Mouse (Mus musculus) midbrain, embryonic 16.5 days (tissue): ENCODE measurements at regions not wholly inside any gene's neighbourhood (a gene's known extent, or its start where the extent isn't known, plus 50 kb on each side); places are given as distances from the start of the nearest gene placed in this dataset.
"Not testable (repeated sequence)": the region's sequence is repeated elsewhere in the genome, so short reads cannot be mapped to it uniquely, and the experiment has no call there.

ENCODE experiments used
- ATAC-seq: fragments of 200-750 bp; cut with Nextera tagmentation; 2 replicates; pipeline ENCODE4 v1.8.0; 2017; ENCODE audit warnings: moderate TSS enrichment
- H3K27ac ChIP-seq: fragments of 300-500 bp; sonication (generic); 2 replicates; pipeline ENCODE4 v1.5.1; 2014; ENCODE audit warnings: mild to moderate bottlenecking, low read length, mixed read lengths
- H3K27me3 ChIP-seq: fragments of 300-500 bp; sonication (generic); 2 replicates; pipeline ENCODE4 v1.6.1; 2014; ENCODE audit warnings: low read depth, low read length, mixed read lengths; ENCODE audit not compliant: control insufficient read depth, insufficient read depth
- H3K36me3 ChIP-seq: fragments of 300-500 bp; sonication (generic); 2 replicates; pipeline ENCODE4 v1.6.1; 2014; ENCODE audit warnings: mild to moderate bottlenecking, low read length, moderate library complexity, mixed read lengths; ENCODE audit not compliant: control insufficient read depth, insufficient read depth
- H3K4me1 ChIP-seq: fragments of 300-500 bp; sonication (generic); 2 replicates; pipeline ENCODE4 v1.6.1; 2014; ENCODE audit warnings: mild to moderate bottlenecking, low read length, mixed read lengths; ENCODE audit not compliant: control insufficient read depth, insufficient read depth
- H3K4me2 ChIP-seq: fragments of 300-500 bp; sonication (generic); 2 replicates; pipeline ENCODE4 v1.6.1; 2014; ENCODE audit warnings: mild to moderate bottlenecking, low read length, mixed read lengths
- H3K4me3 ChIP-seq: fragments of 300-500 bp; sonication (generic); 2 replicates; pipeline ENCODE4 v1.5.1; 2014; ENCODE audit warnings: low read depth, mild to moderate bottlenecking, low read length, moderate library complexity, mixed read lengths
- H3K9ac ChIP-seq: fragments of 300-500 bp; sonication (generic); 2 replicates; pipeline ENCODE4 v1.6.1; 2014; ENCODE audit warnings: low read depth, low read length, mixed read lengths
- H3K9me3 ChIP-seq: fragments of 300-500 bp; sonication (generic); replicated peaks from 2 replicates; pipeline ENCODE4 v1.6.1; 2014; ENCODE audit warnings: mild to moderate bottlenecking, low read length, mixed read lengths; ENCODE audit not compliant: control insufficient read depth, poor library complexity, severe bottlenecking
- WGBS: fragments of 180-500 bp; shearing (Covaris S2); extraction: QIAGEN DNeasy Blood & Tissue Kit; methylation state at CpG from one replicate; pipeline ENCODE4 v1.1.7; 2014; 5-methylcytosine and 5-hydroxymethylcytosine counted together

GRCm38 (mm10) chr13:44493884-44494283 is 235.4 kb upstream of the Jarid2 start:
- Histone ChIP-seq H3K4me1 (no peaks in the 10 kb centered on the region; the same call in 1 of the 2 replicates), H3K27ac (no peak overlapping the region), H3K36me3 (no peaks in the 10 kb centered on the region), H3K9me3 (no peaks in the 10 kb centered on the region), H3K9ac (no peak overlapping the region), H3K27me3 (no peaks in the 10 kb centered on the region), H3K4me3 (no peak overlapping the region), H3K4me2 (no peak overlapping the region)
- ATAC-seq: no peak
- 83% methylated on average over 3 of the region's 3 CpGs for WGBS

- H3K9ac ChIP-seq: no peak overlapping the region
- no peak for ATAC-seq
- H3K27me3 ChIP-seq: no peaks in the 10 kb centered on the region
- H3K27ac ChIP-seq: no peak overlapping the region
- 89% methylated on average over 10 of the region's 10 CpGs for WGBS
- no peaks in the 10 kb centered on the region for H3K9me3 ChIP-seq
- H3K36me3 ChIP-seq: no peaks in the 10 kb centered on the region
- no peaks in the 10 kb centered on the region; the same call in 1 of the 2 replicates for H3K4me1 ChIP-seq
- H3K4me2 ChIP-seq: no peak overlapping the region
- no peak overlapping the region for H3K4me3 ChIP-seq
Observed at GRCm38 (mm10) chr13:44495450-44495849, 233.8 kb upstream of the Jarid2 start.

- no peaks in the 10 kb centered on the region for H3K9me3 ChIP-seq
- H3K4me2 ChIP-seq: no peak overlapping the region
- H3K36me3 ChIP-seq: no peaks in the 10 kb centered on the region
- H3K27me3 ChIP-seq: no peaks in the 10 kb centered on the region
- WGBS: 58% methylated on average over 9 of the region's 9 CpGs
- H3K4me3 ChIP-seq: no peak overlapping the region
- no peak for ATAC-seq
- no peak overlapping the region for H3K27ac ChIP-seq
- no peaks in the 10 kb centered on the region; the same call in 1 of the 2 replicates for H3K4me1 ChIP-seq
- H3K9ac ChIP-seq: no peak overlapping the region
Observed at GRCm38 (mm10) chr13:44496596-44496995, 232.7 kb upstream of the Jarid2 start.

GRCm38 (mm10) chr13:44500896-44501295 is 228.4 kb upstream of the Jarid2 start:
- 86% methylated on average over 5 of the region's 5 CpGs for WGBS
- ATAC-seq, H3K36me3 ChIP-seq, H3K4me3 ChIP-seq, H3K9me3 ChIP-seq, H3K27ac ChIP-seq, H3K9ac ChIP-seq, H3K27me3 ChIP-seq, H3K4me1 ChIP-seq, H3K4me2 ChIP-seq: not testable (repeated sequence)

- Histone ChIP-seq H3K36me3 (no peaks in the 10 kb centered on the region), H3K9ac (no peak overlapping the region), H3K9me3 (no peaks in the 10 kb centered on the region), H3K4me3 (no peak overlapping the region), H3K27me3 (no peaks in the 10 kb centered on the region), H3K4me2 (no peak overlapping the region), H3K27ac (no peak overlapping the region), H3K4me1 (no peaks in the 10 kb centered on the region)
- no peak for ATAC-seq
- WGBS: 60% methylated on average over 5 of the region's 5 CpGs
Observed at GRCm38 (mm10) chr13:44501777-44502321, 227.4 kb upstream of the Jarid2 start.

- H3K9ac ChIP-seq: no peak overlapping the region
- no peaks in the 10 kb centered on the region for H3K27me3 ChIP-seq
- no peaks in the 10 kb centered on the region for H3K36me3 ChIP-seq
- no peak overlapping the region for H3K4me2 ChIP-seq
- no peaks in the 10 kb centered on the region for H3K9me3 ChIP-seq
- 72% methylated on average over 10 of the region's 10 CpGs for WGBS
- no peaks in the 10 kb centered on the region for H3K4me1 ChIP-seq
- H3K27ac ChIP-seq: no peak overlapping the region
- H3K4me3 ChIP-seq: no peak overlapping the region
- ATAC-seq: no peak
Observed at GRCm38 (mm10) chr13:44502612-44503256, 226.5 kb upstream of the Jarid2 start.

- Histone ChIP-seq H3K4me2 (no peak overlapping the region), H3K36me3 (no peaks in the 10 kb centered on the region), H3K9ac (no peak overlapping the region), H3K4me1 (no peaks in the 10 kb centered on the region), H3K4me3 (no peak overlapping the region), H3K9me3 (no peaks in the 10 kb centered on the region), H3K27me3 (no peaks in the 10 kb centered on the region), H3K27ac (no peak overlapping the region)
- 88% methylated on average over 15 of the region's 15 CpGs for WGBS
- no peak for ATAC-seq
Observed at GRCm38 (mm10) chr13:44503257-44503950, 225.9 kb upstream of the Jarid2 start.

GRCm38 (mm10) chr13:44504455-44504854 is 224.8 kb upstream of the Jarid2 start:
- 90% methylated on average over 6 of the region's 6 CpGs for WGBS
- Histone ChIP-seq H3K27me3 (no peaks in the 10 kb centered on the region), H3K36me3 (no peaks in the 10 kb centered on the region), H3K4me2 (no peak overlapping the region), H3K4me1 (no peaks in the 10 kb centered on the region), H3K9me3 (no peaks in the 10 kb centered on the region), H3K27ac (no peak overlapping the region), H3K9ac (no peak overlapping the region), H3K4me3 (no peak overlapping the region)
- no peak for ATAC-seq

- Histone ChIP-seq H3K4me1 (no peaks in the 10 kb centered on the region), H3K9me3 (no peaks in the 10 kb centered on the region)
- ATAC-seq: no peak
Observed at GRCm38 (mm10) chr13:44506975-44507374, 222.3 kb upstream of the Jarid2 start.

More at GRCm38 (mm10) chr13:44506975-44507374, 222.3 kb upstream of the Jarid2 start:
- H3K4me3 ChIP-seq: no peak overlapping the region
- no peak overlapping the region for H3K9ac ChIP-seq
- WGBS: 65% methylated on average over 5 of the region's 5 CpGs
- no peak overlapping the region for H3K27ac ChIP-seq
- H3K27me3 ChIP-seq: no peaks in the 10 kb centered on the region
- H3K36me3 ChIP-seq: no peaks in the 10 kb centered on the region
- no peak overlapping the region for H3K4me2 ChIP-seq
